Mouse (Mus musculus): Measurements from ENCODE around the gene Rer1.

DNA sequence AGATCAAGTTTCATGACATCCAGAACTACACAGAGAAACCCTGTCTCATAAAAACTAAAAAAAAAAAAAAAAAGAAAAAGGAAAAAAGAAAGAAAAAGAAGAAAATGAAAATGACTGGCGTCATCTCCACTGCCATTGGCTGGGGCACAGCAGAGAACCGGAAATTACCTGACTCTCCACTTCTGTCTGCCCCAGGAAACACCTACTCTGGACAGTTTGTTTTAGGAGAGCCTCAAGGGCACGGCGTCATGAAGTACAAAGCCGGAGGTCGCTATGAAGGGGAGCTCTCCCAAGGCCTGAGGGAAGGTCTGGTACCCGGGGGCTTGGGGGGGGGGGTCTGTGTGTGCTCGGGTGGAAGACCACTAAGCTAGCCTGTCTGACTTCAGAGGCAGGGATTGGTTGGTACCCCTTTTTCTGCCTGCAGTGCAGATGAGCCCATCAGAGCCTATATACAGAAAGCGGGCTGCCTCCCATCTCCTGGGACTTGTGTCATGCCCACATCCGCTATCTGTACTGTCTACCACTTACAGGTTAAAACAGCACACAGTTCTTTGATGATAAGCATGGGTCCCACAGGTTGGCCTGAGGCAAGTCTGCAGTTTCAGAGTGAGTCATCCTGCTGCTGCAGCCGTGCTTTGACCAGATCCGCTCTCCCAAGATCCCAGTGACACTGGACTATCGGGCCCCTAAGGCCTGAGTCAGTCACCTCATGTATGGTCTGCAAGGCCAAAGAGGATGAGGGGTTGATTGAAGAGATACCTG is 4.7 kb upstream of the Rer1 start:
- TF ChIP-seq CTCF (IDR thresholded peaks at IDR 0.05; ENCODE audit: extremely low read depth, insufficient read depth, insufficient read length, insufficient replicate concordance) (no peak), POLR2A (IDR thresholded peaks at IDR 0.05; ENCODE audit: low read depth, low read length) (no peak)
